Mouse (Mus musculus) bone marrow, adult 2 months (tissue): ENCODE data around the gene Ost4.

Experiments
- CTCF ChIP-seq: fragments of 200-500 bp; IDR thresholded peaks from 2 replicates; pipeline ENCODE4 v1.5.1; 2011; ENCODE audit warnings: low read length, control low read depth; ENCODE audit not compliant: control insufficient read depth, insufficient read depth
- POLR2A ChIP-seq: fragments of 200-500 bp; IDR thresholded peaks from 2 replicates; pipeline ENCODE4 v1.6.1; 2011; ENCODE audit warnings: low read depth, mild to moderate bottlenecking, control low read depth, low read length, borderline replicate concordance; ENCODE audit not compliant: control insufficient read depth

DNA sequence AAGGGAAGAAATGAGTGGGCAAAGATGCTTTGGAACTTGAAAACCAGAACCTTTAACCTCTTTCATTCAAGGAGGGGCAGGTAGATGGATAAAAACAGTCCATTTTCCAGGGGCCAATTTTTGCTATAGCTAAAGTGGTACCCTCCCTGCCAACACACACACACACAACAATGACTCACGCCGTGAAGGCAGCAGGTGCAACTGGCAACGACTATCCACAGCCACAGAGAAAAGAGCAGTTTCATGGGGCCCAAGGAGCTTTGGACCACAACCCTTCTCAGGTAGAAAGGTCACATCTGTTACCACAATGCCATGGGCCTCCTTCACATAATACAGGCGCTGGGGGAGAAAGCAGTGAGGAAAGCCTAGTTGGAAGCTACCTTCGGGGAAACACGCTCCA lies 48.2 kb upstream of the Ost4 start:
- TF ChIP-seq CTCF (no peak), POLR2A (no peak)
